Mouse (Mus musculus) liver, postnatal 0 days (tissue): ENCODE data around the gene Cep95.

ENCODE experiments used
- CTCF ChIP-seq: sonication (generic); IDR thresholded peaks from 2 replicates; pipeline ENCODE4 v1.5.1; 2016; ENCODE audit warnings: antibody characterized with exemption, low read depth
- EP300 ChIP-seq: IDR thresholded peaks from 2 replicates; pipeline ENCODE4 v1.6.1; 2016; ENCODE audit warnings: antibody characterized with exemption, low read depth, mild to moderate bottlenecking

GRCm38 (mm10) chr11:106788026-106788774, 852 bp upstream of the Cep95 start:
- TF ChIP-seq CTCF (no peak), EP300 (no peak)
